Mouse (Mus musculus): ENCODE data around the gene Map1lc3b. TPM values are rescaled to one million over a fixed set of nuclear protein-coding genes. Genes with fewer than 3 reads are reported as not detected.

Map1lc3b gene
- total RNA-seq, 2 experiments from 2014 or later, result 131 to 133 TPM

Other genes with a start within 250 kb of the Map1lc3b start
- gene 1700018B08Rik, start 46.0 kb upstream of the Map1lc3b start, total RNA-seq (2021), result not detected
- gene Fbxo31, start 11.6 kb upstream of the Map1lc3b start, total RNA-seq (2021), result 10 to 100 TPM; 25.5 to 30.5 TPM
- gene Zcchc14, start 62.5 kb downstream of the Map1lc3b start, total RNA-seq (2021), result 10 to 100 TPM; 60.9 to 65.2 TPM
- gene Jph3, start 139.3 kb downstream of the Map1lc3b start, total RNA-seq (2021), result 1 to 10 TPM; 5.0 to 5.8 TPM
- gene Klhdc4, start 239.2 kb downstream of the Map1lc3b start, total RNA-seq (2021), result 10 to 100 TPM; 29.9 TPM